Mouse (Mus musculus) C2C12 (cell line): Measurements from ENCODE around the gene Helz. TPM values are rescaled to one million over a fixed set of nuclear protein-coding genes. Genes with fewer than 3 reads are reported as not detected.

ENCODE experiments used
- H3K27me3 ChIP-seq: one replicate; pipeline ENCODE4 v1.6.1; 2011; ENCODE audit not compliant: control insufficient read depth, insufficient read depth, insufficient read length
- H3K36me3 ChIP-seq: one replicate; pipeline ENCODE4 v1.6.1; 2011; ENCODE audit not compliant: control insufficient read depth, insufficient read depth
- H3K4me3 ChIP-seq: one replicate; pipeline ENCODE4 v1.5.1; 2011; ENCODE audit warnings: mild to moderate bottlenecking, control low read depth; ENCODE audit not compliant: poor library complexity, insufficient read depth, severe bottlenecking
- H3K79me2 ChIP-seq: one replicate; pipeline ENCODE4 v1.6.1; 2011; ENCODE audit not compliant: control insufficient read depth, insufficient read depth
- H3K79me3 ChIP-seq: one replicate; pipeline ENCODE4 v1.6.1; 2011; ENCODE audit warnings: low read depth, control low read depth
- H3ac ChIP-seq: one replicate; pipeline ENCODE3; 2011; ENCODE audit warnings: low read depth; ENCODE audit not compliant: control insufficient read depth, insufficient read length
- CEBPB ChIP-seq: IDR thresholded peaks from one replicate; pipeline ENCODE4 v1.6.1; 2011; ENCODE audit warnings: low read depth, mild to moderate bottlenecking, control low read depth, moderate library complexity
- CTCF ChIP-seq: IDR thresholded peaks from one replicate; pipeline ENCODE4 v1.5.1; 2011; ENCODE audit not compliant: control insufficient read depth, insufficient read depth, insufficient read length
- FOSL1 ChIP-seq: IDR thresholded peaks from one replicate; pipeline ENCODE4 v1.8.0; 2011; ENCODE audit warnings: mild to moderate bottlenecking, low read length; ENCODE audit not compliant: poor library complexity, insufficient read depth, severe bottlenecking
- MAX ChIP-seq: IDR thresholded peaks from one replicate; pipeline ENCODE4 v1.6.1; 2011; ENCODE audit warnings: mild to moderate bottlenecking, control low read depth
- MYOD1 ChIP-seq: IDR thresholded peaks from one replicate; pipeline ENCODE4 v1.6.1; 2011; ENCODE audit warnings: low read depth; ENCODE audit not compliant: control insufficient read depth, insufficient read length
- MYOG ChIP-seq: IDR thresholded peaks from one replicate; pipeline ENCODE4 v1.6.1; 2011; ENCODE audit not compliant: control insufficient read depth, insufficient read length; ENCODE audit errors: extremely low read depth
- USF1 ChIP-seq: IDR thresholded peaks from one replicate; pipeline ENCODE4 v1.6.1; 2011; ENCODE audit warnings: low read depth, mild to moderate bottlenecking, control low read depth, moderate library complexity
- polyA plus RNA-seq: library from polyadenylated mRNA; unstranded; fragments of >200 nt; fragmentation: generic; extraction: Trizol; gene quantifications from one replicate; pipeline ENCODE4 v1.2.1, GENCODE M21; 2012; ENCODE audit warnings: missing spikeins

Helz gene
- polyA plus RNA-seq, 1 experiment: 6.8 TPM

DNA sequence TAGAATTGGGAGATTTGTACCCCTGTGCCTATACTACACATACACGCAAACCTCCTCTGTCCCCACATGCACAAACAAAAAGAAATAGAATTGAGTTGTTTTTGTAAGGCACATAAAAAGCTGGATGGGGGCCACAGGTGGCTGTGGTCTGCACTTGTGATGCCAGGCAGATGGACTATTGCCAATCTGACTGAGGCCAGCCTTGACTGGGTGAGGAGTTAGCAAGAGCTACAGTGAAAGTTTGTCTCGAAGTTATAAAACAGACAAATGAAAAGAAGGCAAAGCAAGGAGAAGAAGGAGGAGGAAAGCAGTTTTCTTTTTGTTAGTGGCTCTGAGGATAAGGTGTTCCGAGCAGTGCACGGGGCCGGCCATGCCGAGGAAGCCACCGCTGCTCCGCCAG lies 82.2 kb downstream of the Helz start:
- no peaks in the 10 kb centered on the region for H3K79me2 ChIP-seq
- H3ac ChIP-seq: no peak overlapping the region
- peaks cover 33% of the 10 kb centered on the region for H3K36me3 ChIP-seq
- no peaks in the 10 kb centered on the region for H3K79me3 ChIP-seq
- no peaks in the 10 kb centered on the region for H3K27me3 ChIP-seq
- no peak overlapping the region for H3K4me3 ChIP-seq
- no peak for TF ChIP-seq FOSL1
- no peak for TF ChIP-seq CEBPB
- TF ChIP-seq MYOG: no peak
- TF ChIP-seq MAX: no peak
- TF ChIP-seq MYOD1: no peak
- no peak for TF ChIP-seq CTCF
- no peak for TF ChIP-seq USF1

DNA sequence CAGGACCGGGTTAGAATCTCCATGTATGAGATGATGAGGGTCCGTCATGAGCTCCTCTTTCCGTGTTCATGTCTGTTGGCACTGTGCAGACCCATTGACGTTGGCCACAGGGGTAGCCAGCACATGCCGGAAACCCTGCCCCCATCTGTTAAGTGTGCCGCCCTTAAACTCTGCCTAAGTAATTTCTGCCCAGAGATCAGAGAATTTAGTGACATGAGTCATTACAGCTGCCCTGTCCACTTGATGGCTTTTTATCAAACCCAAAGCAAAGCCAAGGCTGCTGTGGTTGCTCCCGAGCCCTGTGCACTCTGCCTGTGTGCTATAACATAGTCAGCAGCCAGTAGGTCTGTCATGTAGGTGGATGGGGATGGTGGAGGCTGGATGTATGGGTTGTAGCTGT lies 83.4 kb downstream of the Helz start:
- H3K4me3 ChIP-seq: no peak overlapping the region
- no peak overlapping the region for H3ac ChIP-seq
- H3K79me3 ChIP-seq: no peaks in the 10 kb centered on the region
- no peak for TF ChIP-seq FOSL1
- no peak for TF ChIP-seq MYOD1
- TF ChIP-seq MAX: no peak
- TF ChIP-seq CEBPB: no peak
- TF ChIP-seq CTCF: no peak
- no peak for TF ChIP-seq USF1
- TF ChIP-seq MYOG: no peak
- H3K36me3 ChIP-seq: peaks cover 39% of the 10 kb centered on the region
- H3K79me2 ChIP-seq: no peaks in the 10 kb centered on the region
- no peaks in the 10 kb centered on the region for H3K27me3 ChIP-seq

DNA sequence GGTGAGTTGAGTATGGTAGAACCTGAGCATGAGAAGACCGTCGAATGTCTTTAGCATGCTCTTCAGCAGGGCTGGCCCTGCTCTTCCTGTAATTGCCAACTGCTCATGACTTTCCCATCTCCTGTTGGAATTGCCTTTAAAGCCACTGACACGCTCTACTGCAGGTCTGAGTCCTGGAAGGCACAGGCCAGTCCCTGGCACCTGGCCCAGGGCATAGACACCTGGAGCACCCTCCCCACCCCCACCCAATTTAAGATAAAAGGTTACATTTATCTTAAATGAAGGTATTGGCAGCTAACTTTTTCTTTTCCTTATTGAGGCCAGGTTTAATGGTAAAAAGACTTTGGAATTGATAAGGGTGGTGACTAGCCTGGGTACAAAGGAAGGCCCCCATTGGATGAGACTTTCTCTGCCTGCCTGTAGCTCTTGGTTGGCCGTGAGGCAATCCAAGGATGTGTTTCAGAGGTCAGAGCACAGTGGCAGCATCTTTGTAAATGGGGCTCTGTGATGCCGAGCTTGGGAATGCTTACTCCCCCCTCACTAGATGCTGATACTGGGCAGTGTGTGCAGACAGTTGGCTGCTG lies 85.9 kb downstream of the Helz start:
- H3K4me3 ChIP-seq: no peak overlapping the region
- H3K36me3 ChIP-seq: peaks cover 54% of the 10 kb centered on the region
- H3ac ChIP-seq: no peak overlapping the region
- no peaks in the 10 kb centered on the region for H3K79me2 ChIP-seq
- H3K27me3 ChIP-seq: no peaks in the 10 kb centered on the region
- TF ChIP-seq MYOG (no peak), MYOD1 (no peak), FOSL1 (no peak)
- H3K79me3 ChIP-seq: no peaks in the 10 kb centered on the region

DNA sequence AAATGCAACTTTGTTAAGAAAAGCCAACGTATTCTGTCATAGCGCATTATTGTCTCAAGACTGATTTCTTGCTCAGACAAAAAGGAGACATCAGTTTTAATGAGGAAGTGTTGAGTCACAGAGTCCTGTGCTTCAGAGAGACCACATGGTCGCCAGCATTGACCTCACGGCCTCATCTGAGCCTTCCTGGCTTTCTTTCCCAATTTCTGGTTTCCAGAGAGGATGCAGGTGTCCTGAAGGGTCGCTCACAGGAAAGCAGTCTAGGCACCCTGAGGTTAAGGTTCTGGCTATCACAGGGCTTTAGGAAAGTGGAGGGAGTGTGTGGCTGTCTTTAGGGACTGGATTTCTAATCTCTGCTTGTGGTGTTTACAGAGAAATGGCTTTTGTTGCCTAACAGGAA lies 90.4 kb downstream of the Helz start:
- peaks cover 54% of the 10 kb centered on the region for H3K36me3 ChIP-seq
- H3K27me3 ChIP-seq: no peaks in the 10 kb centered on the region
- H3K79me2 ChIP-seq: no peaks in the 10 kb centered on the region
- H3K4me3 ChIP-seq: no peak overlapping the region
- H3K79me3 ChIP-seq: no peaks in the 10 kb centered on the region
- H3ac ChIP-seq: no peak overlapping the region
- TF ChIP-seq CTCF (no peak), FOSL1 (no peak), USF1 (no peak), CEBPB (no peak), MAX (no peak), MYOD1 (no peak), MYOG (no peak)

DNA sequence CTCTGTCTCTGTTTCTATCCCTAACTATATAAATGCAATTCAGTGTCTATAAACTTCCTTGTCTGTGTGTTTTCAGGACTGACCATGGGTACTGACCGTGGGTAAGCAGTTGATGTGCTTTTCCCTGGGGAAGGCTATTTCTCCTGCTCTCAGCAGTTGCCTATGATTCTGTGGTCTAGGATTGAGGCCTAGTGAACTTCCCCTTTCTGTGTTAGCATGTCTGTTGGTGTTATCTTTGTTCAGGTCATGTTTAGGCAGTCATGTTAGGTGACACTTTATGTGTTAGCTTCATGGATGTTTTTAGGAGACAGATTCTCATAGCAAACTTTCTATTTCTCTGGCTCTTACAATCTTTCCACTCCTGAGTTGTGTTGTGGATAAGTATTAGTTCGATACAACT lies 91.9 kb downstream of the Helz start:
- Histone ChIP-seq H3ac (no peak overlapping the region), H3K4me3 (no peak overlapping the region), H3K79me3 (no peaks in the 10 kb centered on the region), H3K79me2 (no peaks in the 10 kb centered on the region), H3K27me3 (no peaks in the 10 kb centered on the region), H3K36me3 (peaks cover 53% of the 10 kb centered on the region)
- TF ChIP-seq USF1 (no peak), CTCF (no peak), MAX (no peak), CEBPB (no peak), MYOD1 (no peak), MYOG (no peak), FOSL1 (no peak)

DNA sequence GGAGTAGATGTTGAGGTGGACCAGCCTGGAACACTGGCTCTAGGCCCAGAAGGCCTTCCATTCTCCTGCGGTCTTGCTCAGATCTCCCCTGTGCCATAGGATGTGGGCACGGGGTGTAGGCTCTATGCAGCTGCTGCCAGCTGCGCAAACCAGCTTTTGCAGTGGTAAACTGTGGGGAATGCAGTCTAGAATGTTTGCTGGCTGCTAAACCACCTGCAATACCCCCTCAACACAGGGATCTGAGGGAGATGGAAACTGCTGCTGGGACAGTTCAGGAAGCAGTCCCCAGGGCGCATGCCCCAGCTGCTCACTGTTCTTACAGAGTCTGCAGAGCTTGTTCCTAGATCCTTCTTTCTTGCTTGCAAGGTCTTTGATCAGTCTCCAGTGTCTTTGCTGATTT lies 96.7 kb downstream of the Helz start:
- Histone ChIP-seq H3ac (no peak overlapping the region), H3K79me2 (no peaks in the 10 kb centered on the region), H3K27me3 (no peaks in the 10 kb centered on the region), H3K36me3 (peaks cover 50% of the 10 kb centered on the region), H3K4me3 (no peak overlapping the region), H3K79me3 (no peaks in the 10 kb centered on the region)
- TF ChIP-seq MYOG (no peak), USF1 (no peak), CTCF (no peak), FOSL1 (no peak), MYOD1 (no peak)
